Mouse (Mus musculus): ENCODE measurements at regions not wholly inside any gene's neighbourhood (a gene's known extent, or its start where the extent isn't known, plus 50 kb on each side); places are given as distances from the start of the nearest gene placed in this dataset.

GRCm38 (mm10) chr1:193440512-193440911 lies 70.4 kb upstream of the Camk1g start:
- TF ChIP-seq POLR2A (IDR thresholded peaks at IDR 0.05; ENCODE audit: low read depth, low read length) (no peak), CTCF (IDR thresholded peaks at IDR 0.05; ENCODE audit: extremely low read depth, insufficient read depth, insufficient read length, insufficient replicate concordance) (peak; percentile 45; the same call in 1 of the 2 replicates)
